Mouse (Mus musculus): ENCODE measurements at regions not wholly inside any gene's neighbourhood (a gene's known extent, or its start where the extent isn't known, plus 50 kb on each side); places are given as distances from the start of the nearest gene placed in this dataset.

DNA sequence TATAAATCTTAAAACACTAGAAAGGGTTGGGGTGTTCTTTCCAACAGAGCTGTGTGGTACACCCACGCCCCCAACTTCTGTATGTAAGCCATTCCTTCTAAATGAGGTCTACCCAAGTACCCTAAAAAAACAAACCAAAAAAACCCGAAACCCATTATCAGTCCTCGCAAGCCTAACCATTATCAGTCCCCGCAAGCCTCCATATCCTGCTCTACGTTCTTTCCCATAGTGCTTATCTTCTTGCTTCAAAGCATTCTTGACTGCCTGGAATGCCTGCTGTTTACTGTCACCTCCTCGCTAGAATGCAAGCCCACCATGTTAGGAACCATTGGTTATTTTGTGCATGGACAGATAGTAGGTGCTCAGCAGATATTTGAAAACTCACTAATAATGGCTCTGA lies 52.3 kb upstream of the Mboat1 start:
- TF ChIP-seq CTCF (IDR thresholded peaks at IDR 0.05; ENCODE audit: low read depth) (no peak), EP300 (IDR thresholded peaks at IDR 0.05; ENCODE audit: low read depth) (peak; percentile 93)

Measured in liver, postnatal 0 days (tissue).